Mouse (Mus musculus) neural tube, postnatal 0 days (tissue): ENCODE results near the gene Olfr605. TPM values are rescaled to one million over a fixed set of nuclear protein-coding genes. Genes with fewer than 3 reads are reported as not detected.

Source experiments
- microRNA-seq: library from miRNA; unstranded; fragments of <30 nt; microRNA quantifications from one replicate; pipeline ENCODE4, GENCODE M21; 2016
- polyA plus RNA-seq: library from polyadenylated mRNA; unstranded; fragments of >200 nt; fragmentation: Nextera tagmentation; extraction: Ambion mirVana; gene quantifications from 2 replicates; pipeline ENCODE4 v1.2.1, GENCODE M21; 2015

The Olfr605 gene
- polyA plus RNA-seq, result not detected in 2 replicates

DNA sequence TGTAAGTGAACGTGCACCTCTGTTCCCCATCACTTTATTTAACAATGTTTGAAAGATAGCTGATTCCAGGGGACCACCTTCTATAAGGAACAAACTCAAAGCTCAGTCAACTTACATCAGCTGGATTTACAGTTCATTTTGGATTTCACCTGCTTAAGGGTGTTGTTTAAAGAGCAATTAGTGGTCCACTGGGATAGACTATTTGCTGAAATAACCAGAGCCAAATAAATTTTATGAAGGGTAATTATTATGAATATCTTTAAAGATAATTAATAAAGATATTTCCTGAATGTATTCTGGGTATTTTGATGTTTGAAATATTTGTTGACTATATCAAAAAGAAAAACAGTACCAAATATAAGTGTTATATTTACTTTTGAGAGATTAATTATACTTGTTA, at the start of gene Olfr605:
TSS of gene Olfr605 (minus strand) at position 101 of the 400 bp plus-strand sequence.

DNA sequence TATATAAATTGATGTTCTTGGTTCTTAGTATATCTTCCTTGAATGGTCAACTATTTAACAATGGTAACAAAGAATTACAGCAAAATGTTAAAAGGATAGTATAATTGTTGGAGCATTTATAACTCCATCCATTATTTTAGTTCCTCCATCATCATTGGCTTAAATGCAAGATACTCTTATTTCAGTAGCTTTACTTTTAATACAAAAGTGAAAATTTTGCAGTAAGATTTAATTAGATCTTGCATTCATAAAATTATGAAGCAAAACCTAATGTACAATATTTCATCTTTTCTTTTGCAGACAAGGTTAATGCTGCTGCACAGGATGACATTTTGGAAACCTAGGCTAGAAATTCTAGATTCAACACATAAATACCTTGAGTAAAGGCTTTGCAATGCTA, 24.3 kb upstream of the Olfr605 start, which contains the start of gene Olfr608:
TSS of gene Olfr608 (plus strand) at position 301 of the 400 bp plus-strand sequence.

DNA sequence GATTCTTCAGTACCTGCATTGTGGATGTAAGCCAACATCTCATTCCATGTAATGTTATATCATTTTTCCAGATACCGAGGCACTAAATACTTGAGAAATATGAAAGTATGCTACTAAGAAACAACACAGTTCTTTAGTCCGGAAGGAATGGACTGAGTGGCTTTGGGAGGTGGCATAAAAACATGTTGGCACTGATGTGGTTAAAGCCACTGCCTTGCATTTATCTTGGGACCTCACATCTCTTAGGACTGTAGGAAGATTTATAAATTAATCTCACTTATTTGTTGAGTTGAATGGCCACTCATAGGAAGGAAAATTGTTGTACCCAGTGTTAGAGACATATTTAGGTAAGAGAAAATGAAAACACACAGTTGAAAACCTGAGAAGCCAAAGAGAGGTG, 3.5 kb upstream of the Olfr605 start, which contains the start of gene Olfr606:
TSS of gene Olfr606 (plus strand) at position 301 of the 400 bp plus-strand sequence.

DNA sequence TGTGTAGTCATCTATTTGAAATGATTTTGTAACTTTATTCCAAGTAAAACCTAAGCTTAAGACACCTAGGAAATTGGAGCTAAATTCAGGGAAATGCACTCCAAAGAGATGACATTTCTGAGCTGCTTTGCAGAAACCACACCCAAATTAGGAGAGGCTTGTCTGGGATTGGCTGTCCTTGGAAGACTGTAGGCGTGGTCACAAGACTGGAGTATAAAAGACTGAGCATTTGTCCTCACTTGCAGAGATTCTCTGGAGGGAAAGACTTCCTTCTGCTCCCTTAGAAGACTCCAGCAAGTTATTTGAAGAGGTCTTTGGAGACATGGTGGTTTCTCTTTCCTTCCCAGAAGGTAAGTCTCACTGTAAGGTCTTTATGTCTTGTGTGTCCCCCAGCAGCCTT, 30.5 kb downstream of the Olfr605 start, which contains the start of gene Usp17lc:
TSS of gene Usp17lc (plus strand) at position 301 of the 400 bp plus-strand sequence.

Small RNAs within 50 kb of the gene (microRNA-seq; reads per million reads assigned to microRNA genes)
- not detected for gene Gm25774

Other genes starting within 250 kb of the Olfr605 start
- not detected in 2 replicates for gene Olfr593, start 233.6 kb downstream of the Olfr605 start, polyA plus RNA-seq
- not detected in 2 replicates for gene Olfr594, start 228.4 kb downstream of the Olfr605 start, polyA plus RNA-seq
- gene Usp17ld, start 192.9 kb downstream of the Olfr605 start, polyA plus RNA-seq, result not detected in 2 replicates
- not detected in 2 replicates for gene Olfr596, start 139.8 kb downstream of the Olfr605 start, polyA plus RNA-seq
- not detected in 2 replicates for gene Olfr597, start 129.1 kb downstream of the Olfr605 start, polyA plus RNA-seq
- not detected in 2 replicates for gene Olfr598, start 121.9 kb downstream of the Olfr605 start, polyA plus RNA-seq
- gene Olfr599, start 109.5 kb downstream of the Olfr605 start, polyA plus RNA-seq, result not detected in 2 replicates
- gene Olfr600, start 95.8 kb downstream of the Olfr605 start, polyA plus RNA-seq, result not detected in 2 replicates
- not detected in 2 replicates for gene Olfr601, start 82.8 kb downstream of the Olfr605 start, polyA plus RNA-seq
- not detected in 2 replicates for gene Olfr603, start 59.3 kb downstream of the Olfr605 start, polyA plus RNA-seq
- not detected in 2 replicates for gene Usp17lc, start 30.4 kb downstream of the Olfr605 start, polyA plus RNA-seq
- gene Olfr606, start 3.6 kb upstream of the Olfr605 start, polyA plus RNA-seq, result not detected in 2 replicates
- gene Olfr607, start 18.7 kb upstream of the Olfr605 start, polyA plus RNA-seq, result not detected in 2 replicates
- gene Olfr608, start 24.4 kb upstream of the Olfr605 start, polyA plus RNA-seq, result not detected in 2 replicates
- not detected in 2 replicates for gene Olfr609, start 52.6 kb upstream of the Olfr605 start, polyA plus RNA-seq
- not detected in 2 replicates for gene Olfr610, start 66.7 kb upstream of the Olfr605 start, polyA plus RNA-seq
- not detected in 2 replicates for gene Olfr611, start 75.4 kb upstream of the Olfr605 start, polyA plus RNA-seq
- gene Olfr612, start 97.3 kb upstream of the Olfr605 start, polyA plus RNA-seq, result not detected in 2 replicates
- gene Olfr613, start 102.6 kb upstream of the Olfr605 start, polyA plus RNA-seq, result not detected in 2 replicates
- not detected in 2 replicates for gene Olfr615, start 110.6 kb upstream of the Olfr605 start, polyA plus RNA-seq
- gene Olfr616, start 123.7 kb upstream of the Olfr605 start, polyA plus RNA-seq, result not detected in 2 replicates
- gene Olfr617, start 127.6 kb upstream of the Olfr605 start, polyA plus RNA-seq, result not detected in 2 replicates
- not detected in 2 replicates for gene Olfr618, start 144.7 kb upstream of the Olfr605 start, polyA plus RNA-seq
- gene Olfr619, start 155.1 kb upstream of the Olfr605 start, polyA plus RNA-seq, result not detected in 2 replicates
- gene Olfr620, start 167.1 kb upstream of the Olfr605 start, polyA plus RNA-seq, result not detected in 2 replicates
- gene Olfr622, start 197.3 kb upstream of the Olfr605 start, polyA plus RNA-seq, result not detected in 2 replicates
- not detected in 2 replicates for gene Olfr623, start 218.3 kb upstream of the Olfr605 start, polyA plus RNA-seq
- 0.04 TPM in 2 replicates for gene Olfr624, start 225.8 kb upstream of the Olfr605 start, polyA plus RNA-seq
- not detected in 2 replicates for gene Olfr625-ps1, start 237.3 kb upstream of the Olfr605 start, polyA plus RNA-seq